Mouse (Mus musculus): ENCODE data around the gene Sbno2.

- no peak for TF ChIP-seq CTCF (IDR thresholded peaks at IDR 0.05; ENCODE audit: borderline replicate concordance, control insufficient read depth, extremely low read depth, insufficient read depth, low read length, poor library complexity)
- TF ChIP-seq POLR2A (IDR thresholded peaks at IDR 0.05; ENCODE audit: control insufficient read depth, extremely low read depth, insufficient read depth, low read length, poor library complexity): no peak
Observed at GRCm38 (mm10) chr10:80025044-80025347, 80.4 kb downstream of the Sbno2 start.
